Mouse (Mus musculus) heart, adult 10 weeks (tissue): ENCODE results near the gene Ly6g5c. TPM values are rescaled to one million over a fixed set of nuclear protein-coding genes. Genes with fewer than 3 reads are reported as not detected.

Source experiments
- polyA plus RNA-seq: library from polyadenylated mRNA; stranded (reverse); fragments of 350-450 nt; fragmentation: Illumina TruSeq; extraction: RNeasy Lipid Tissue Mini Kit (QIAGEN cat#74804); gene quantifications from one replicate; pipeline ENCODE4 v1.2.3, GENCODE M21; 2014; ENCODE audit warnings: low read depth, low replicate concordance

Gene Ly6g5c
- polyA plus RNA-seq, 1 experiment from 2014 or later = not detected

Other genes with a start within 250 kb of the Ly6g5c start
- gene Cfb, start 245.8 kb upstream of the Ly6g5c start, polyA plus RNA-seq = 3.5 TPM
- 11.8 TPM for gene Zbtb12, start 228.8 kb upstream of the Ly6g5c start, polyA plus RNA-seq
- not detected for gene Gm20547, start 226.2 kb upstream of the Ly6g5c start, polyA plus RNA-seq
- 5.3 TPM for gene C2, start 210.0 kb upstream of the Ly6g5c start, polyA plus RNA-seq
- 40.6 TPM for gene Ehmt2, start 209.8 kb upstream of the Ly6g5c start, polyA plus RNA-seq
- not detected for gene Slc44a4, start 193.8 kb upstream of the Ly6g5c start, polyA plus RNA-seq
- 18.6 TPM for gene Neu1, start 177.0 kb upstream of the Ly6g5c start, polyA plus RNA-seq
- 7.8 TPM for gene Hspa1b, start 149.0 kb upstream of the Ly6g5c start, polyA plus RNA-seq
- gene Gm20481, start 138.4 kb upstream of the Ly6g5c start, polyA plus RNA-seq = not detected
- 10.2 TPM for gene Hspa1a, start 136.1 kb upstream of the Ly6g5c start, polyA plus RNA-seq
- gene Hspa1l, start 135.6 kb upstream of the Ly6g5c start, polyA plus RNA-seq = 9.2 TPM
- 17.0 TPM for gene Lsm2, start 126.4 kb upstream of the Ly6g5c start, polyA plus RNA-seq
- 20.7 TPM for gene Vars, start 107.3 kb upstream of the Ly6g5c start, polyA plus RNA-seq
- 6.5 TPM for gene Vwa7, start 91.7 kb upstream of the Ly6g5c start, polyA plus RNA-seq
- 0.58 TPM for gene Sapcd1, start 80.3 kb upstream of the Ly6g5c start, polyA plus RNA-seq
- 0.55 TPM for gene Msh5, start 61.5 kb upstream of the Ly6g5c start, polyA plus RNA-seq
- gene Clic1, start 58.3 kb upstream of the Ly6g5c start, polyA plus RNA-seq = 50.4 TPM
- 33.4 TPM for gene Ddah2, start 49.2 kb upstream of the Ly6g5c start, polyA plus RNA-seq
- not detected for gene Ly6g6c, start 42.9 kb upstream of the Ly6g5c start, polyA plus RNA-seq
- gene Mpig6b, start 42.1 kb upstream of the Ly6g5c start, polyA plus RNA-seq = not detected
- not detected for gene Ly6g6e, start 31.4 kb upstream of the Ly6g5c start, polyA plus RNA-seq
- not detected for gene Ly6g6d, start 30.2 kb upstream of the Ly6g5c start, polyA plus RNA-seq
- gene Ly6g6f, start 22.7 kb upstream of the Ly6g5c start, polyA plus RNA-seq = not detected
- 72.3 TPM for gene Abhd16a, start 19.0 kb upstream of the Ly6g5c start, polyA plus RNA-seq
- 0.39 TPM for gene Ly6g5b, start 7.1 kb downstream of the Ly6g5c start, polyA plus RNA-seq
- 17.0 TPM for gene Gpank1, start 13.2 kb downstream of the Ly6g5c start, polyA plus RNA-seq
- gene Csnk2b, start 13.8 kb downstream of the Ly6g5c start, polyA plus RNA-seq = 145 TPM
- gene D17H6S53E, start 18.1 kb downstream of the Ly6g5c start, polyA plus RNA-seq = 22.9 TPM
- gene Apom, start 23.8 kb downstream of the Ly6g5c start, polyA plus RNA-seq = not detected
- gene Bag6, start 26.9 kb downstream of the Ly6g5c start, polyA plus RNA-seq = 122 TPM
- 139 TPM for gene Prrc2a, start 56.6 kb downstream of the Ly6g5c start, polyA plus RNA-seq
- 6.0 TPM for gene Aif1, start 67.8 kb downstream of the Ly6g5c start, polyA plus RNA-seq
- gene Lst1, start 80.2 kb downstream of the Ly6g5c start, polyA plus RNA-seq = 4.1 TPM
- 0.68 TPM for gene Ltb, start 86.2 kb downstream of the Ly6g5c start, polyA plus RNA-seq
- gene Tnf, start 93.7 kb downstream of the Ly6g5c start, polyA plus RNA-seq = 0.29 TPM
- gene Lta, start 97.1 kb downstream of the Ly6g5c start, polyA plus RNA-seq = not detected
- gene Gm16181, start 112.6 kb downstream of the Ly6g5c start, polyA plus RNA-seq = 1.8 TPM
- gene Atp6v1g2, start 125.4 kb downstream of the Ly6g5c start, polyA plus RNA-seq = 4.9 TPM
- 6.4 TPM for gene Nfkbil1, start 127.5 kb downstream of the Ly6g5c start, polyA plus RNA-seq
- gene Ddx39b, start 133.5 kb downstream of the Ly6g5c start, polyA plus RNA-seq = 112 TPM
- 162 TPM for gene H2-D1, start 154.5 kb downstream of the Ly6g5c start, polyA plus RNA-seq
- gene H2-Q1, start 212.1 kb downstream of the Ly6g5c start, polyA plus RNA-seq = not detected
- 0.50 TPM for gene H2-Q2, start 234.0 kb downstream of the Ly6g5c start, polyA plus RNA-seq